Mouse (Mus musculus) lung, adult 2 months (tissue): ENCODE results near the gene Frat2.

ENCODE experiments used
- CTCF ChIP-seq: fragments of 200-500 bp; IDR thresholded peaks from 2 replicates; pipeline ENCODE4 v1.5.1; 2011; ENCODE audit warnings: mild to moderate bottlenecking, low read length, control low read depth; ENCODE audit not compliant: insufficient read depth
- POLR2A ChIP-seq: fragments of 200-500 bp; IDR thresholded peaks from 2 replicates; pipeline ENCODE4 v1.6.1; 2011; ENCODE audit warnings: low read depth, mild to moderate bottlenecking, control low read depth, low read length, borderline replicate concordance; ENCODE audit errors: extremely low read depth

GRCm38 (mm10) chr19:41869296-41869695 is 21.4 kb upstream of the Frat2 start:
- TF ChIP-seq POLR2A (no peak), CTCF (no peak)
